Mouse (Mus musculus) kidney, embryonic 16.5 days (tissue): Measurements from ENCODE around the gene Fbxl4. TPM values are rescaled to one million over a fixed set of nuclear protein-coding genes. Genes with fewer than 3 reads are reported as not detected.

ENCODE experiments used
- ATAC-seq: fragments of 200-750 bp; cut with Nextera tagmentation; 2 replicates; pipeline ENCODE4 v1.8.0; 2017; ENCODE audit warnings: moderate TSS enrichment; ENCODE audit not compliant: low FRiP score, low TSS enrichment
- H3K27ac ChIP-seq: fragments of 300-500 bp; sonication (generic); 2 replicates; pipeline ENCODE4 v1.5.1; 2014; ENCODE audit warnings: low read length
- H3K27me3 ChIP-seq: fragments of 300-500 bp; sonication (generic); 2 replicates; pipeline ENCODE4 v1.6.1; 2014; ENCODE audit warnings: low read length, control low read depth, mixed read lengths; ENCODE audit not compliant: insufficient read depth
- H3K36me3 ChIP-seq: fragments of 300-500 bp; sonication (generic); 2 replicates; pipeline ENCODE4 v1.6.1; 2014; ENCODE audit warnings: low read length, control low read depth, mixed read lengths; ENCODE audit not compliant: insufficient read depth
- H3K4me1 ChIP-seq: fragments of 300-500 bp; sonication (generic); 2 replicates; pipeline ENCODE4 v1.6.1; 2014; ENCODE audit warnings: low read length, control low read depth, mixed read lengths; ENCODE audit not compliant: insufficient read depth
- H3K4me2 ChIP-seq: fragments of 300-500 bp; sonication (generic); replicated peaks from 2 replicates; pipeline ENCODE4 v1.6.1; 2014; ENCODE audit warnings: low read depth, low read length
- H3K4me3 ChIP-seq: fragments of 300-500 bp; sonication (generic); 2 replicates; pipeline ENCODE4 v1.5.1; 2014; ENCODE audit warnings: mild to moderate bottlenecking, low read length
- H3K9ac ChIP-seq: fragments of 300-500 bp; sonication (generic); replicated peaks from 2 replicates; pipeline ENCODE4 v1.6.1; 2014; ENCODE audit warnings: low read length
- H3K9me3 ChIP-seq: fragments of 300-500 bp; sonication (generic); 2 replicates; pipeline ENCODE4 v1.6.1; 2016; ENCODE audit warnings: low read length, control low read depth
- WGBS: fragments of 180-500 bp; shearing (Covaris S2); extraction: QIAGEN DNeasy Blood & Tissue Kit; methylation state at CpG from one replicate; pipeline ENCODE4 v1.1.7; 2014; 5-methylcytosine and 5-hydroxymethylcytosine counted together
- polyA plus RNA-seq: library from polyadenylated mRNA; unstranded; fragments of >200 nt; fragmentation: Nextera tagmentation; extraction: Ambion mirVana; gene quantifications from 2 replicates; pipeline ENCODE4 v1.2.1, GENCODE M21; 2015

Gene Fbxl4
- polyA plus RNA-seq, 1 experiment from 2014 or later, result 14.5 TPM

DNA sequence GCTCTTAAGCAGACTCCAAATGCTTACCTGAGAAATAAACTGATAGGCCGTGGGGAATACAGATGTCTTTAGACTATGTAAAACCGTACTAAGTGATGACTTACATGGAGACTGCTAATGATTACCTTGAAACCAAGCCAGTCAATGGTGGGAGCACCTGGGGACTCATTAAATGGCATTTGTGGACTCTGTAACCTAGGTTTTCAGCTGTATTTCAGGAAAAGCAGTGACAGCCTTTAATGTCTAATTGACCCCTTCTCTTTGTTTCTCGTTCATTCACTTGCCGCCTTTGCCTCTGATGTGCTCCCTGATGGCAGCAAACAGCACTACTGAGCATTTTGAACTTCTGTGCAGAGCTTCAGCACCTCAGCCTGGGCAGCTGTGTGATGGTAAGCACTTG, 65.1 kb downstream of the Fbxl4 start:
- H3K4me1 ChIP-seq, result no peaks in the 10 kb centered on the region
- 60% methylated on average over 4 of the region's 4 CpGs for WGBS
- 0 out of 2 replicates have a peak, but pooled peaks cover 9% of the 10 kb centered on the region for H3K36me3 ChIP-seq
- no peak overlapping the region for H3K9ac ChIP-seq
- H3K4me2 ChIP-seq, result no peak overlapping the region
- ATAC-seq, result no peak
- no peaks in the 10 kb centered on the region for H3K27me3 ChIP-seq
- H3K27ac ChIP-seq, result no peak overlapping the region
- no peak overlapping the region for H3K4me3 ChIP-seq
- H3K9me3 ChIP-seq, result no peaks in the 10 kb centered on the region

DNA sequence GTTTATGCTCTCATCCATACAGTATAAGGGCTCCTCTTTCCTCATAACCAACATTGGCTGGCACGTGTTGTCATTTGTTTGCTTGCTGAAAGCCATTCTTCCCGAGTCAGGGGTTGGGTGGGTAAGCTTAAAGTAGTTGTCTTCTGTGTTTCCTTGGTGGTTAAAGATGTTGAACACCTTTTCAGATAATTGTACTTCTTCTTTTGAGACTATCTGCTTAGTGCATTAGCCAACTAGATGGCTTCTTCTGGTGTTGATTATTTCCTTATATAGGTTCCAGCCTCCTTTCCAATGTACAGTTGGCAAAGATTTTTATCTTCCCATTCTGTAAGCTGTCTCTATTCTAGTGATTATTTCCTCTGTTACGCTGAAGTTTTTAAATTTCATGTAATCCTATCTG, 70.8 kb downstream of the Fbxl4 start:
- Histone ChIP-seq H3K9ac (no peak overlapping the region), H3K36me3 (0 out of 2 replicates have a peak, but pooled peaks cover 9% of the 10 kb centered on the region), H3K4me3 (no peak overlapping the region), H3K4me1 (no peaks in the 10 kb centered on the region), H3K9me3 (no peaks in the 10 kb centered on the region), H3K27ac (no peak overlapping the region), H3K4me2 (no peak overlapping the region), H3K27me3 (no peaks in the 10 kb centered on the region)
- no peak for ATAC-seq
- WGBS, result 90% methylated on average over 3 of the region's 3 CpGs

DNA sequence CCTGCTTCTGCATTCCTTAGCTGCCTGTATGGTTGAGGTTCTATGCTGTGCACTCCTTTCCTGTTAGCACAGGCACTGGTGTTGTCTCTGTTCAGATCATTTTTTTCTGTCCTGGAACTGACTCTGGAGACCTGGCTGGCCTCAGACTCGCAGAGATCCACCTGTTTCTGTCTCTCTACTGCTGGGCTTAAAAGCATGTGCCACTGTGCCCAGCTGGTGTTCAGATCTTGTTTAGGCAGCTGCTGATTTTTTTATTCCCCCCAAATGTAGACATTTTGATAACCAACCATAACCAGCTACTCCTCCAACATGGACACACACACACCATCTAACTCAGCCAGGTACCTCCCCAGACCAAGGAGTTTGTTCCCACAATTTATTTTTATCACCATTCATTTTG, 112.2 kb downstream of the Fbxl4 start:
- Histone ChIP-seq H3K36me3 (no peaks in the 10 kb centered on the region), H3K27ac (no peak overlapping the region), H3K4me3 (no peak overlapping the region), H3K9ac (no peak overlapping the region), H3K4me2 (no peak overlapping the region), H3K4me1 (no peaks in the 10 kb centered on the region), H3K9me3 (no peaks in the 10 kb centered on the region), H3K27me3 (0 out of 2 replicates have a peak, but pooled peaks cover 7% of the 10 kb centered on the region)
- no peak for ATAC-seq
- 87% methylated on average over 1 of the region's 1 CpGs for WGBS

DNA sequence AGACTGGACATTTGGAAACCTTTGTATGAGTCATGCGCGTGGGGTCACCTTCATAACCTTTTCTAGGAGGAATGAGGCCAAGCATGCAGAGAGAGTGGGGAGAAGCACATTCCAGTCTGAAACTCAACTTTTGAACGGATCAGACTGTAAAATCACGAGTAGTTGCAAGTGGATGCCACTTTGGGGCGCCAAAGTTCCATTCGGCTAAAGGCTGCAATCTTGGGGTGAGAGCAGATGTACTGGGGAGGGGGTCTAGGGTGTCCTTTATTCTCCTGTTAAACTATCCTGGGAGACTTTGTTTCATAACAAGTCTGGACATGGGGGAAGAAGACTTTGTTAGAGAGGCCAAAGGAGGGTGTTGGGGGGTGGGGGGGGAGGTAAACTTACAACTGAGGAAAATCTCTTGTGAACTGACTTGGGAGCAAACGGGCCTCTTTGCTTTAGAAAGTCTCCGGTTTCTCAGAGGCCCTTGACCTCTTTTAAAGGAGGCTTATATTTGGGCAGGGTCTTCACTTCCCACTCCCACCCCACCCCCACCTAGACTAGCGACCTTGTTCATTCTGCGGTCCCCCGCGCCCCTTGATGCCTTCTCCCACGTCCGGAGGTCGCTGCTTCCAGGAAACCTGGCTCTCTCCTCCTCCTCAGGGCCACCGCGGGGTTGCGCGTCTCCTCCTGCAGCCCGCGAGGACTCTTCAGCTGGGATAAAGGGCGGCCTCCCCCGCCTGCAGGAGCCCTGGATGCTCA, 119.8 kb downstream of the Fbxl4 start:
- peaks cover 12% of the 10 kb centered on the region for H3K4me1 ChIP-seq
- no peaks in the 10 kb centered on the region for H3K36me3 ChIP-seq
- peak overlapping the region; percentile 36 for H3K4me3 ChIP-seq
- no peak overlapping the region for H3K9ac ChIP-seq
- H3K4me2 ChIP-seq, result peak overlapping the region; percentile 55
- H3K27me3 ChIP-seq, result peaks cover 76% of the 10 kb centered on the region
- peak; percentile 71 for ATAC-seq
- H3K27ac ChIP-seq, result no peak overlapping the region
- WGBS, result 2% methylated on average over 22 of the region's 23 CpGs
- H3K9me3 ChIP-seq, result no peaks in the 10 kb centered on the region

DNA sequence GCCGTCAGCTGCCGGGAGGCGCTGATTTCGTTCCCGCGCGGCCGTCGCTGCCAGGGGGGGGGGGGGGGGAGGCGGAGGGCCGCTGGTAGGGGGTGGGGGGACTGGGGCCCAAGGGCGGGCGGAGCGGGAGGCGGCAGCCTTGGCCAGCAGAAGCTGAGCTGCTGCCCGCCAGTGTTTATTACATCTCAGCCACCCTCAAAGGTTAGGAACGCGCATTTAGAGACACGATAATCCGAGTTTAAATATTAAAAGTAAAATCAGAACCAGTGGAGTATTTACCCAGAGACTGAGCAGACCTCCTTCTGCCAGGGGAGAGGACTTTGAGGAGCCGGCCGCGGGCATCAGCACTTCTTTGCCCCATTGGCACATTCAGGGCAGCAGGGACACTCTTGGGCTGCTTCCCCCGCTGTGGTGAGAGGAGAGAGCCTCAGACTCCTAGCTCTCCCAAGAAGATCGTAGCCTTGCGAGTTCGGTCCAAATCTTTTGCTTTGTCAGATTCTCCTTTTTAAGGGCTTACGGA, 120.4 kb downstream of the Fbxl4 start:
- H3K27me3 ChIP-seq, result peaks cover 81% of the 10 kb centered on the region
- H3K4me2 ChIP-seq, result peak overlapping the region; percentile 55
- under 1% methylated on average over 18 of the region's 28 CpGs for WGBS
- H3K9me3 ChIP-seq, result no peaks in the 10 kb centered on the region
- no peak overlapping the region for H3K9ac ChIP-seq
- no peaks in the 10 kb centered on the region for H3K36me3 ChIP-seq
- ATAC-seq, result peak; percentile 47
- H3K27ac ChIP-seq, result no peak overlapping the region
- peak overlapping the region; percentile 36 for H3K4me3 ChIP-seq
- peaks cover 12% of the 10 kb centered on the region for H3K4me1 ChIP-seq

DNA sequence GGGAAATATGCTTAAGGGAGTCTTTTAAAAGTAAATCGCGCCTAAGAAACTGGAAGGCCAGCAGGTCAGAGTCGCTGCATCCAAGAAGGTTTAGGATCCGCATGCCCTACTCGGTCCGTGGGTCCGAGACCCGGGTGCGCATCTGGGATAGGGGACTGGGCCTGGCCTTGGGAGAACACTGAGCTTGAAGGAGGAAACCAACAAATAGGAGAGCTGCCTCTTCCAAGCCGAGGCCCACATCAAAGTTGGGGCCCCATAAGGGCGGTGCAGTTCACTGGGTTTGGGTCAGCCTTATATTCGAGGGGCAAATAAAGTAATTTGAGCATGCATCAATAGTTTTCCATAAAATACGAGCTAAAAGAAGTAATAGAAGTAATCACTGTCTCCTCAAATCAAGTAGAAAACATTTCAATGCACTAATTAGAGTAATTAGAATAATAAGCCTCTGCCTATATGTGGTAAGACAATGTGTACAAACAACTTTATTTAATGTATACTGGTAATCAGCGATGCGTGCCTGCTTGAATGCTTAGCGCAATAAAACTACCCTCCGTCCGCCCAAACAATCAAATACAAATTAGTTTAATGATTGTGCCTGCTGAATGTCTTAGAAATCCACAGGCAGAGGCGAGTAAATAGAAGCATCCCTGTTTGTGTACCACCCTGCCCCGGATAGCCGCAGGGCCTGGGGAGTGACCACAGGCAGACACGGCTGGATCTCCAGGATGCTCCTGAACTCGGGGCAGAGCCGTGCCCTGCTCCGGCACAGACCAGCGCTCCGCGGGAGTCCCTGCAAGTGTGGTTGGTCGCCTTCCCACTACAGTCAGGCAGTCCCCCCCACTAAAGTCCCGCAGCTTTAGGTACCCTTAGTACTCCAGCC, 121.4 kb downstream of the Fbxl4 start:
- H3K4me3 ChIP-seq, result no peak overlapping the region
- H3K4me1 ChIP-seq, result peaks cover 12% of the 10 kb centered on the region
- H3K9ac ChIP-seq, result no peak overlapping the region
- H3K27me3 ChIP-seq, result peaks cover 87% of the 10 kb centered on the region
- no peak overlapping the region for H3K27ac ChIP-seq
- no peak overlapping the region for H3K4me2 ChIP-seq
- 4% methylated on average over 30 of the region's 30 CpGs for WGBS
- ATAC-seq, result no peak
- H3K9me3 ChIP-seq, result no peaks in the 10 kb centered on the region
- H3K36me3 ChIP-seq, result no peaks in the 10 kb centered on the region

DNA sequence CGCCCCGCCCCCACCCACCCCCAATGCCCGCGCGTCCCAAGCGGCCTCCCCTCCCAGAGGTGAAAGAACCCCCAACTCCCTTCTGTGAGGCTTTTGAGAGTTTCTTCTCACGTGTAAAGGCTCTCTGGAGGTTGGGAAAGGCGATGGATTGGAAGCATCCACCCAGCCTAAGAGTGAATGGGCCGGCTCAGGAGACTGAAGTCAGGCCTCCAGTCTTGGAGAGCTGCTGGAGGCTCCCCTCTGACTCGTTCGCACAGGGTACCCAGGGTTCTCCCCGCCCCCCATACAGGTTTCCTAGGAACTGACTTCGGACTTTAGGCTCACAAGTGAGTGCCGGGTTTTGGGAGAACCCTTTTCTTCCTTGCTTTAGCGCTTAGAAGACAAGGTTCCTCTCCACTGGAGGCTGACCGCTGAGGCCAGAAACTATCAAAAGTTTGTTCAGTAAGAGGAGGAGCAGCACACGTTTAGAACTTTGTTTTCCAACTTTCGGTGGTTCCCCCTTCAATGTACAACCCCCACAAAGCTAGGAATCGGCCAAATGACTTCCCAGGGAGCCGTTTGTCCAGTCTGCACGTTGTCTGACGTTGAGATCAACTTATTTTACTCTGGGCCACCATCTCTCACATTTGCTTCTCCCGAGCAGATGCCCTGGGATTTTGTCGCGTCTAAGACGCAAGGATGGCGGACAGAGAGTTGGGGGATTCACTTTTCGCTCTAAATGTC, 122.2 kb downstream of the Fbxl4 start:
- peaks cover 84% of the 10 kb centered on the region for H3K27me3 ChIP-seq
- no peak overlapping the region for H3K9ac ChIP-seq
- no peak overlapping the region for H3K27ac ChIP-seq
- WGBS, result 2% methylated on average over 28 of the region's 28 CpGs
- no peaks in the 10 kb centered on the region for H3K36me3 ChIP-seq
- no peaks in the 10 kb centered on the region for H3K9me3 ChIP-seq
- H3K4me1 ChIP-seq, result peaks cover 12% of the 10 kb centered on the region
- ATAC-seq, result no peak
- no peak overlapping the region for H3K4me3 ChIP-seq
- no peak overlapping the region for H3K4me2 ChIP-seq

DNA sequence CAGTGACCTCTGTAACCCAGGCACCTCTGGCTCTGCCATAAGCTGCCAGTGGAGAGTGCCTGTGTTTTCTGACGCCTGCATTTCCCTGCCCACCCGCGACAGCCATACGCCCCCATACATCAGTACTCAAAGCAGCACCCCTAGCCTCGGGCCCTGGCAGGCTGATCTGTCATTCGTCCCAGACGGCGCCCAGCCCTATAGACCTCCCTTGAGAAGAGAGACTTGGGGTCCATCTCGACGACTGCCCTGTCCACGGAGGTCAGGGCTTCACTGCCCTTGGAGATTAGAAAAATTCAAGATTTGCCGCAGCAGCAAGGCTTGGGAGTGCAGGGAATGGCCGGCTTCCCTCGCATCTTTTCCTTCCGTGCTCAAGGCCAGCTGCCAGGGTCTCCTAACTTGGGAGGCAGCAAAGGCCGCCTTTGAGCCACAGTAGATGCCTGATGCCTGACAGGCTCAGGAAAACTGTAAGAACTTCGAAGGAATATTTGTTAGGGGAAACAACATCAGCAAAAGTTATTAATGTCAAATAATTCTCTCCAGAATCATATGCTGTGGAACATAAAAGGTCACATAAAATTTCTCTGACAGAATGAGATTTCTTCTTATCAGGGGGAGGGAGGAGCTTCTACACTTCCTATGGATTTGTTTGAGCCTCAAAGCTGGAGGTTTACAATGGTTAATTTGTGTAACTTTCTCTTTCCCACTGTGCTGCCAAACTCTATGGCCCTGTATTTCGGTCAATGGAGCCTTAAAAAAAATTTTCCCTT, 122.9 kb downstream of the Fbxl4 start:
- no peak overlapping the region for H3K4me2 ChIP-seq
- no peak overlapping the region for H3K27ac ChIP-seq
- H3K9ac ChIP-seq, result no peak overlapping the region
- ATAC-seq, result no peak
- no peaks in the 10 kb centered on the region for H3K36me3 ChIP-seq
- peaks cover 12% of the 10 kb centered on the region for H3K4me1 ChIP-seq
- no peak overlapping the region for H3K4me3 ChIP-seq
- no peaks in the 10 kb centered on the region for H3K9me3 ChIP-seq
- peaks cover 82% of the 10 kb centered on the region for H3K27me3 ChIP-seq
- 3% methylated on average over 18 of the region's 18 CpGs for WGBS

DNA sequence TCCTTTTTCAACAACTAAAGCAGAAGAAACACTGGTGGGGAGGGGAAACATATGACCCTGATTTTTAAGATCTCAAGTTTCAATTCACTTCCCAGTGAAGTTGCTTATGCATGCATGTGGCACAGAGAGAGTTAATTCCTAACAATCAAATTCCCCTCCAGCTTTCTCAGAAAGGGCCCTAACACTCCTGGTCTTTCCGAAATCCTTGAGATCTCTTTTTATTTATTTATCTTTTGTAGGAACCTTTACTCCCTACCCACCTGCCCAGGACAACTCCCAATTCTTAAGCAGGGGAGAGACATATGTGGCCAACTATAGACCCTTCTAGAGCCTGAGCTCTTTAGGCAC, 123.5 kb downstream of the Fbxl4 start:
- peaks cover 80% of the 10 kb centered on the region for H3K27me3 ChIP-seq
- H3K27ac ChIP-seq, result no peak overlapping the region
- no peak for ATAC-seq
- no peaks in the 10 kb centered on the region for H3K36me3 ChIP-seq
- H3K4me1 ChIP-seq, result peaks cover 12% of the 10 kb centered on the region
- no peaks in the 10 kb centered on the region for H3K9me3 ChIP-seq
- no peak overlapping the region for H3K4me2 ChIP-seq
- no peak overlapping the region for H3K9ac ChIP-seq
- no peak overlapping the region for H3K4me3 ChIP-seq
- 17% methylated on average over 1 of the region's 1 CpGs for WGBS
